Mouse (Mus musculus) cerebellum, postnatal 10 days (tissue): ENCODE results near the gene Coq9.
A peak's percentile ranks its signal among the peaks of the same experiment; 100 is the strongest.

Source experiments
- DNase-seq, 2 experiments: peaks; one replicate each; pipeline ENCODE4 v3.0.0; 2021; ENCODE audit warnings: mixed read lengths in 2 of 2

Gene Coq9

DNA sequence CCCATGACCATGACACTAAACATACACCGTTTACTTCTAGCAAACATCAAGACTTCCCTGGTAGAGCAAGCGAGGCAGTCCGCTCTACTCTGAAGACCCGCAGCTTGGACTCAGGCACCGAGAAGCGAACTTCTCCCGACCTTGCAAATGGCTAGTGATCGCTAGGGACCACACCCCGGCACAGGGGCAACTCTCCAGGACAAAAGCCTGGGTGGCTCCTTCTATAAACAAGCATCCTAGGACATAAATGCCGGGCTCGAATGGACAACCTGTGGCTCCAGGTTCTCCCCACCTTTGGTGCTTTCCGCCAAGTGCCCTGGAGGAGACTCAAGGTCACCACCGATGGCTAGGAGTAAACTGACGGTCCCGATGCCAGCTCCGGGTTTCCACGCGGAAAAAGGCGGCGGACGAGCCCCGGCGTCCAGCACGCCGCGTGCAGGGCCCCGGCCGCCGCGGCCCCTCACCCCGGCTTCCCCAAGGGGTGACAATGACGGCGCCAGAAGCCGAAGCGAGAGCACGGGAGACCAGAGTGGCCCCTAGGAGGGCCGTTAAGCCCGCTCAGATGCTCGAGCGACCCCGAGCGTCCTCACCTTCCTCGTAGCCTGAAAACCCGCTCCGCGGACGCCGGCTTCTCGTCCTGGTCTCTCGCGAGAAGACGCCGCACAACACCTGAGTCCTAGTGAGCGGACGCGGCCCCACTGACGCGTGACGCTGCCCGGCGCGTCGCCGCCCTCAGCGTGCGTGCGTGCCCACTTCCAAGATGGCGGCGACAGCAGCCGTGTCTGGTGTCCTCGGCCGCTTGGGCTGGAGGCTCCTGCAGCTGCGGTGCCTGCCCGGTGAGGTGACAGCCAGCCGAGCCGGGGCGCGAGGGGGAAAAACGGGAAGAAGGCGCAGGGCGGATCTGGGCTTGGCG is at the start of gene Coq9, which contains the start of gene Ciapin1:
Coq9 (plus strand) TSS at position 660 of the 913 bp plus-strand sequence.
Ciapin1 (minus strand) TSS at position 697 of the 913 bp plus-strand sequence.
- peak; percentile 96 to 98 for DNase-seq

- no peak for DNase-seq
These were observed 48.7 kb upstream of the Coq9 start for GRCm38 (mm10) chr8:94789256-94789955.

DNA sequence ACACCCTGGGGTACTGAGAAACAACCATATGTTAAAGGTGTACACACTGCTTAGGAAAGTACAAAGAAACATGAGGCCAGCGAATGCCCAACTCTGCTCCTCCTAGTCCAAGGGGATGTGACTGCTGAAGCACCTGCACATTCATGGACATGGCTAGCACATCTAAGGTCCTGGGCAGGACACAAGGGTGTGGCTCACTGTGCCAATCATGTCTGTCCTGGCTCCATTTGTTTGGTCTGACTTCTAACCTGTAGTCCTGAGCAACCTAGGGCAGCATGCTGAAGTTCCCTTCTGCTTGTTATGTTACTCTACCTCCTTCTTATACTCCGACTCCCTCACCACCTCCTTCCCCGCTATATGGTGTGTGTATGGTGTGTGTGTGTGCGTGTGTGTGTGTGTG is 43.8 kb upstream of the Coq9 start:
- no peak for DNase-seq

DNA sequence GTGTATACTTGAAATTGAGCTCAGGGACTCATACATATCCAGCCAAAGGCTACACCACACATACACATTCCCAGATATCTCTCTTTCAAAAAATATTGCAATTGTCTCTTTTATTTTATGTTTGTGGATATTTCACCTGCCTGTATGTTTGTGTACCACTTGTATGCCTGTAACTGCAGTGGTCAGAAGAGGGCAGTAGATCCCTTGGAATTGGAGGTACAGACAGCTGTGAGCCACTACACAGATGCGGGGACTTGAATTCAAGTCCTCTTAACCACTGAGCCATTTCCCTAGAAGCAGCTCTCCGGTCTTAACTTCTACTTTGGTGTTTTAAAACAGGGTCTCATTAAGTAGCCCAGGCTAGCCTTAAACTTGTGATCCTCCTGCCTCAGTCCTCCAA is 43.3 kb upstream of the Coq9 start:
- DNase-seq: no peak

GRCm38 (mm10) chr8:94800278-94800968 is 37.7 kb upstream of the Coq9 start:
- DNase-seq: peak; percentile 36 to 38

DNA sequence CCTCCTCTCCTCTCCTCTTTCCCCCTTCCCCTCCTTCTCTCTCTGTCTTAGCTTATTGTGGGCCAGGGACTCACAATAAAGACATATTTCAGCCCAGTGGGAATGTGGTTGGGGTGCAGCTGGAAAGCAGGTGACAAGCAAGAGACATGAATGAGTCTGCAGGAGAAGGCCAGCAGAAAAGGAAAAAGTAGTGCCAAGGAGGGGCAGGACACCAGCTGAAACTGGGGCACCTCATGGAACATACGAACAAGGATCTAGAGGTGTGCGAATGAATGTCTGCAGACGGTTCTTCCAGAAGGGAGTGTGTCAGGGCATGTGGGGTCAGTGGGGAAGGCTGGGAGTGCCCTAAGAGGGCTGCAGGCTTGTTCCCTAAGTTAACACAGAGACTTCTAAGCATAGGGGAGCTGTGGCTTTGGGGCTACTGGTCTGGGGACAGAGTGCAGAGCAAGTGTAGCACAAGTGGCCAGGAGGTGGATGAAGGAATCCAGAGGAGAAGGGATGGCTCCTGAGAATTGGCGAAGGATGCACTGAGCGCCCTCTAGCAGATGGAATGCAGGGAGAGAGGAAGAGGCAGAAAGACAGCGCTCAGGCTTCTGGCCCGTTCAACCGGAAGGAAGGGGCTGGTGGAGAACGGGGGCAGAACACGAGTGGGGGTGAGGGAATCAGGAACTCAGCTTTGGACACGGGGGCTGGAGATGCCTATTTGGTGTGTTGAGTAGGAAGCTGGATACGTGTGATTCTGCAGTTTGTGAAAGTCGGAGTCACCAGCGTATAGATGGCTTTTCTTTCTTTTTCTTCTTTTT is 36.6 kb upstream of the Coq9 start:
- DNase-seq: peak; percentile 62 to 65

DNA sequence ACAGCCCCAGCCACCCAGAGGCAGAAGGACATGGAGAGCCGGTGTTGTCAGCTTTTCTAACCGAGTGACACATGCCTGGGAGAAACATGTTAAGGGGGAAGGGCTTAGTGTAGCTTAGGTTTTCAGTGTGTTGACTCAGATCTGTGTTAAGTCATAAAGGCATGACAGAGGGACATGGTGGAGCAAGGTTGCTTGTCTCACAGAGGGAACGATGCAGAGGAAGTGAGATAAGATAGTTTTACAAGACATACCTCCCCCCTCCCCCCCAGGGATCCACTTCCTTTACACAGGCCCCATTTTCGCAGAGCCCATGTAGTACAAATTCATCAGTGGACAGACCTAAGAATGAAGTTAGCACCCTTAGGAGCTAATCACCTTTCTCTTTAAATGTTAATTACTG is 35.7 kb upstream of the Coq9 start:
- DNase-seq: no peak

DNA sequence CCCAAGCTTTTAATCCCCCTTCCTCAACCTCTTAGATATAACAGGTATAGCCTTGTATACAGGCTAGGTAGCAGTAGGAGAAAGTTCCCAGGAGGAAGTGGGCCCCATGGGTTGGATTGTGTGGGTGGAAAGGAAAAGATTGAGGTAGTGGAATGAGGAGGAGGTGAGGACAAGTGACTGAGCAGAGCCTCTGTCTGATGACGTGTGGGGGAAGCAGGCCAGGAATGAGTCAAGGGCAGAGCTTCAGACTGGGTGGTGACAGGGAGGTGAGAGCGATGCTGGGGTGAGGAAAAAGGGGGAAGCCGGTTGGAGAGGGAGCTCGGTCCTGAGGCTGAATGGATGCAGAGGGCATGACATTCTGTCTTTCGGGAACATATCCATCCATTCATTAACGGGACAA is 34.6 kb upstream of the Coq9 start:
- no peak for DNase-seq

GRCm38 (mm10) chr8:94804546-94805340 is 33.4 kb upstream of the Coq9 start:
- DNase-seq: no peak

- DNase-seq: no peak
These were observed 32.3 kb upstream of the Coq9 start for GRCm38 (mm10) chr8:94805811-94806210.

DNA sequence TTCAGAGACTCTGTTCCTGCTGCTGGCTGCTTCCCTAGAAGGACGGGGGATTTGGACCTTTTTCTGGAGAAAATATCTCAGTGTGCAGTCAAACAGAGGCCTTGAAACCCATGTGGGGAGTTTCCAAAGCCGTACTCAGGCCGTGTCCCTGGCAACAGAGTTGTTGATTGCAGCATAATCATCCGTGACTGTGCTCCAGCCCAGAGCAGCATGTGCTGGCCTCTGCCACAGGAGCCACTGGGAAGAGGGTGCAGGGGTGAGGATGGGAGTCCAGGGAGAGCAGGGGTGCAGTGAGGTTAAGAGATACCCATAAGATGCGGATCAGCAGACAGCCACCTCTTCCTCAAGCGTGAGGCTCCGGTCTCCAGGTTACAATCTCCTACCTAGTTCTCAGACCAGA is 30.6 kb upstream of the Coq9 start:
- no peak for DNase-seq

DNA sequence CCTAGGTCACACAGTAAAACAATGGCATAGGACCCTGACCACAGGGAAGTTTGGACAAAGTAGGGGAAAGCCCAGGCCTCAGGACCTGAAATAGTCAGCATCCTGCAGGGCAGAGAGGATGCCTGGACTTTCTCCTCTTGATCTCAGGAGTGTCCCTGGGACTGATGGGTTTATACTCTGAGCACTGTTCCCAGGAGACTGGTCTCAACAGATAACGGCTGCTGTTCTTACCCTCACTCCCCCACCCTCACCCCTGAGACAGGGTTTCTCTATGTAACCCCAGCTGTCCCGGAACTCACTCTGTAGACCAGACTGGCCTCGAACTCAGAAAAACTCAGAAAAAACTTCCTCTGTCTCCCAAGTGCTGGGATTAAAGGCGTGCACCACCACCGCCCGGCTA is 29.7 kb upstream of the Coq9 start:
- no peak for DNase-seq

DNA sequence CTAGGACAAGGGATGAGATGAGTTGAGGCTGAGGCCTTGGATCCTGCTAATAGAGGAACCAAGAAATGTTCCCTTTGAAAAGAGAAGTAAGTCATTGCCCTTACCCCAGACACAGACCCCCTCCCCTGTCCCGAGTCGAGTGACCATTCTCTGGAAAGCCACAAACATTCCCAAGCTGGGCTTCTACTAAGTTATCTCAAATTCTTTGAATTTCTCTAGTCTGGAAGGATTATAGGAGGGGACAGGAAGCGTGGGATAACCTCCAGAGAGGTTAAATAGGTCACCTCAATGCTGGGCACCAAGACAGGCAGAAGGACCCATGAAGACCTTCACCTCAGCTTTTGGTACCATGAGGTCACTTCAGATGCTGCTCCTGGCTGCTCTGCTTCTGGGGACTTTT is 28.0 kb upstream of the Coq9 start, which contains the start of gene Ccl17:
Ccl17 (plus strand) TSS at position 301 of the 400 bp plus-strand sequence.
- DNase-seq: no peak

DNA sequence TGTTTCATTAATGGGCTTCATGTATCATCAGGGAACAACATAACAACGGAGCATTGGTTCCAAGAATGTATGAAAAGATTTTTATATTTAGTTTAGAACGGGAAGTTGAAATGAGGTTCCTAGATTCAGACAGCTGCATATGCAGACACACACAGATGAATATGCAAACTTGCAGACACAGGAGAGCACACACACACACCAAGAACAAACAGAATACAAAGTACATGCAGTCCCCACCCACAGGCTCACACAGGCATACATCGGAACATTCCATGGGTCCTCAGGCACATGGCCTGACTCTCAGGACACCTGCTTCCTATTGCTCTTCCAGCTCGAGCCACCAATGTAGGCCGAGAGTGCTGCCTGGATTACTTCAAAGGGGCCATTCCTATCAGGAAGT is 27.3 kb upstream of the Coq9 start:
- no peak for DNase-seq

GRCm38 (mm10) chr8:94811654-94812053 is 26.5 kb upstream of the Coq9 start:
- no peak for DNase-seq

GRCm38 (mm10) chr8:94812645-94813098 is 25.4 kb upstream of the Coq9 start:
- DNase-seq: peak; percentile 93 to 94

DNA sequence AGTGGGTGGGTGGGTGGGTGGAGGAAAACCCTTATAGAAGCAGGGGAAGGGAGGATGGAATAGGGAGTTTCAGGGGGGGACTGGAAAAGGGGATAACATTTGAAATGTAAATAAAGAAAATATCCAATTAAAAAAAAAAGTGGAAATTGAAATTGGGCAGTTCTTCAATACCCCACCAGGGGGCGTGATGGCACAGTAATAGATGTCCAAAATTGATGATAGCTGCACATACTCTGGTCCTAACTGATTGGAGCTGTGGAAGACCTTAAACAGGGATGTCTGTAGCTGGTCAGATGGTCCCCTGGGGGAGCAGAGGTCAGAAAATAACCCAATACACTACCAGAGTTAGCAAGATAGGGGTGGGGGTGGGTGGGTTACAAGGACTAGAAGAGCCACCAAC is 23.6 kb upstream of the Coq9 start:
- peak; percentile 59 to 76 for DNase-seq

- DNase-seq: no peak
These were observed 20.2 kb upstream of the Coq9 start for GRCm38 (mm10) chr8:94817933-94818332.

- no peak for DNase-seq
These were observed 18.4 kb upstream of the Coq9 start for GRCm38 (mm10) chr8:94819671-94820179.

DNA sequence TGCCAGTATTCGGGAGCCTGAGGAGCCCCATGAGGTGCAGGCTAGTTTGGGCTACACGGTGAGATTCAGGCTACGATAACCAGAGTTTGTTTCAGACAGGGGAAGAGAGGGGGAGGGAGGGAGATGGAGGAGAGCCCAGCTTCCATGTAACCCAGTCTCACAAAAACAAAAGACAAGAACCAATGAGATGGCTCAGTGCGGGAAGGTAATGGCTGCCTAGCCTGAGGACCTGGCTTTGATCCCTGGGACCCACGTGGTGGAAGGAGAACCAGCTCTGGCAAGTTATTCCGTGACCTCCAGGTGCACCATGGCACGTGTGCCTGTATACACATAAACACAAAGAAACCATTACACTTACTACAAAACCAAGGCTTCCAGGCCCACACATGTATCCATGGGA is 17.6 kb upstream of the Coq9 start:
- peak; percentile 40 to 45 for DNase-seq

DNA sequence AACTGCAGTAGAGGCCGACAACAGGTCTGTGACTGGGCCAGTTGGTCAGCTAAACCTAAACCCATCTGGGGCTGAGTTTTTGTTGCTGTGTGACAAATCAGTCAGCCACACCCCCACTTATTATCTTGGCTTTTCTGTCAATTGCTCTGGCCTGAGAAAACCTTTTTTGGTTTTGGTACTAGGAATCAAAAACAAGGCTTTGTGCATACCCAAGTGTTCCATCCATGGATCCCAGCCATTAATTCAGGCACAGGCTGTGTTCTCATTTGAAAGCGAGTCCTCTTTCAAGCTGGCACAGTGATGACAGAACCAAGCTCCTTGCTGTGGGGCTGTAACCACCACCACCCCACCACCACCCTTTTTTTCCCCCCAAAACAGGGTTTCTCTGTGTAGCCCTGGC is 16.7 kb upstream of the Coq9 start:
- no peak for DNase-seq
